Mouse (Mus musculus): Measurements from ENCODE around the gene Smco2. TPM values are rescaled to one million over a fixed set of nuclear protein-coding genes. Genes with fewer than 3 reads are reported as not detected.
A peak's percentile ranks its signal among the peaks of the same experiment; 100 is the strongest.

Smco2 gene
- polyA plus RNA-seq (2015; fragmentation: Nextera tagmentation; extraction: Ambion mirVana) = not detected in 2 replicates

- no peak within 1 kb of the TSS for H3K4me2 ChIP-seq
- no peaks in the 10 kb centered on the region for H3K36me3 ChIP-seq
- no peak within 1 kb of the TSS for H3K4me3 ChIP-seq (replicated peaks)
- H3K27me3 ChIP-seq (replicated peaks) = no peaks in the 10 kb centered on the region
- no peak for ATAC-seq (ENCODE audit: low FRiP score)
- H3K4me1 ChIP-seq = no peaks in the 10 kb centered on the region
- H3K9ac ChIP-seq (replicated peaks) = no peak within 1 kb of the TSS
- H3K9me3 ChIP-seq (replicated peaks) = no peaks in the 10 kb centered on the region
- H3K27ac ChIP-seq (replicated peaks) = no peak within 1 kb of the TSS
- WGBS = 82% methylated on average over 4 of the region's 4 CpGs
Observed at GRCm38 (mm10) chr6:146850050-146850449, at the start of gene Smco2. TSS of gene Smco2 (plus strand) at chr6:146850104.

GRCm38 (mm10) chr6:146809991-146810390 is 39.9 kb upstream of the Smco2 start:
- no peak for ATAC-seq (ENCODE audit: low FRiP score)
- Histone ChIP-seq H3K4me3 (replicated peaks) (no peak overlapping the region), H3K4me1 (no peaks in the 10 kb centered on the region), H3K9ac (replicated peaks) (no peak overlapping the region), H3K36me3 (no peaks in the 10 kb centered on the region), H3K27ac (replicated peaks) (no peak overlapping the region), H3K4me2 (no peak overlapping the region), H3K27me3 (replicated peaks) (no peaks in the 10 kb centered on the region), H3K9me3 (replicated peaks) (no peaks in the 10 kb centered on the region)
- 93% methylated on average over 6 of the region's 6 CpGs for WGBS

- no peak overlapping the region for H3K4me2 ChIP-seq
- H3K36me3 ChIP-seq = no peaks in the 10 kb centered on the region
- no peak overlapping the region for H3K27ac ChIP-seq (replicated peaks)
- ATAC-seq (ENCODE audit: low FRiP score) = no peak
- H3K4me1 ChIP-seq = no peaks in the 10 kb centered on the region
- H3K27me3 ChIP-seq (replicated peaks) = no peaks in the 10 kb centered on the region
- no peaks in the 10 kb centered on the region for H3K9me3 ChIP-seq (replicated peaks)
- no peak overlapping the region for H3K9ac ChIP-seq (replicated peaks)
- no peak overlapping the region for H3K4me3 ChIP-seq (replicated peaks)
- 95% methylated on average over 5 of the region's 5 CpGs for WGBS
Observed at GRCm38 (mm10) chr6:146813007-146813406, 36.9 kb upstream of the Smco2 start.

GRCm38 (mm10) chr6:146820177-146820965 is 29.5 kb upstream of the Smco2 start:
- H3K9me3 ChIP-seq (replicated peaks) = no peaks in the 10 kb centered on the region
- H3K4me3 ChIP-seq (replicated peaks) = no peak overlapping the region
- no peaks in the 10 kb centered on the region for H3K27me3 ChIP-seq (replicated peaks)
- no peak overlapping the region for H3K9ac ChIP-seq (replicated peaks)
- no peaks in the 10 kb centered on the region for H3K4me1 ChIP-seq
- H3K36me3 ChIP-seq = no peaks in the 10 kb centered on the region
- no peak overlapping the region for H3K4me2 ChIP-seq
- WGBS = 87% methylated on average over 29 of the region's 29 CpGs
- no peak for ATAC-seq (ENCODE audit: low FRiP score)
- no peak overlapping the region for H3K27ac ChIP-seq (replicated peaks)

- H3K27me3 ChIP-seq (replicated peaks) = no peaks in the 10 kb centered on the region
- H3K9ac ChIP-seq (replicated peaks) = no peak overlapping the region
- no peak overlapping the region for H3K27ac ChIP-seq (replicated peaks)
- ATAC-seq (ENCODE audit: low FRiP score) = no peak
- H3K9me3 ChIP-seq (replicated peaks) = no peaks in the 10 kb centered on the region
- H3K4me2 ChIP-seq = no peak overlapping the region
- H3K36me3 ChIP-seq = no peaks in the 10 kb centered on the region
- no peak overlapping the region for H3K4me3 ChIP-seq (replicated peaks)
- 93% methylated on average over 13 of the region's 13 CpGs for WGBS
- no peaks in the 10 kb centered on the region for H3K4me1 ChIP-seq
Observed at GRCm38 (mm10) chr6:146821958-146822357, 27.9 kb upstream of the Smco2 start.

- WGBS = 41% methylated on average over 16 of the region's 16 CpGs
- H3K27me3 ChIP-seq (replicated peaks) = no peaks in the 10 kb centered on the region
Observed at GRCm38 (mm10) chr6:146824727-146825486, 25.0 kb upstream of the Smco2 start.

GRCm38 (mm10) chr6:146825487-146825773 is 24.5 kb upstream of the Smco2 start:
- H3K27me3 ChIP-seq (replicated peaks) = no peaks in the 10 kb centered on the region
- no peaks in the 10 kb centered on the region for H3K9me3 ChIP-seq (replicated peaks)
- peak; percentile 47; the same call in 1 of the 2 replicates for ATAC-seq (ENCODE audit: low FRiP score)
- no peaks in the 10 kb centered on the region for H3K4me1 ChIP-seq
- no peak overlapping the region for H3K27ac ChIP-seq (replicated peaks)
- 74% methylated on average over 1 of the region's 1 CpGs for WGBS
- H3K9ac ChIP-seq (replicated peaks) = no peak overlapping the region
- no peak overlapping the region for H3K4me3 ChIP-seq (replicated peaks)
- no peaks in the 10 kb centered on the region for H3K36me3 ChIP-seq
- H3K4me2 ChIP-seq = no peak overlapping the region

More at GRCm38 (mm10) chr6:146824727-146825486, 25.0 kb upstream of the Smco2 start:
- no peaks in the 10 kb centered on the region for H3K9me3 ChIP-seq (replicated peaks)
- H3K4me3 ChIP-seq (replicated peaks) = no peak overlapping the region
- peak; percentile 68; the same call in 1 of the 2 replicates for ATAC-seq (ENCODE audit: low FRiP score)
- H3K27ac ChIP-seq (replicated peaks) = no peak overlapping the region
- peak overlapping the region; percentile 19; the same call in 1 of the 2 replicates for H3K4me2 ChIP-seq
- H3K4me1 ChIP-seq = no peaks in the 10 kb centered on the region
- no peaks in the 10 kb centered on the region for H3K36me3 ChIP-seq
- no peak overlapping the region for H3K9ac ChIP-seq (replicated peaks)

- H3K27ac ChIP-seq (replicated peaks) = no peak overlapping the region
- 76% methylated on average over 12 of the region's 12 CpGs for WGBS
- no peak overlapping the region for H3K4me3 ChIP-seq (replicated peaks)
- no peaks in the 10 kb centered on the region for H3K36me3 ChIP-seq
- H3K4me1 ChIP-seq = no peaks in the 10 kb centered on the region
- ATAC-seq (ENCODE audit: low FRiP score) = no peak
- no peak overlapping the region for H3K9ac ChIP-seq (replicated peaks)
- H3K27me3 ChIP-seq (replicated peaks) = no peaks in the 10 kb centered on the region
- H3K9me3 ChIP-seq (replicated peaks) = no peaks in the 10 kb centered on the region
- no peak overlapping the region for H3K4me2 ChIP-seq
Observed at GRCm38 (mm10) chr6:146831320-146831719, 18.6 kb upstream of the Smco2 start.

- no peaks in the 10 kb centered on the region for H3K36me3 ChIP-seq
- peak; percentile 87 for ATAC-seq (ENCODE audit: low FRiP score)
- H3K27me3 ChIP-seq (replicated peaks) = no peaks in the 10 kb centered on the region
- no peak overlapping the region for H3K27ac ChIP-seq (replicated peaks)
- H3K9me3 ChIP-seq (replicated peaks) = no peaks in the 10 kb centered on the region
- no peak overlapping the region for H3K4me3 ChIP-seq (replicated peaks)
- no peak overlapping the region for H3K4me2 ChIP-seq
- WGBS = 71% methylated on average over 6 of the region's 6 CpGs
- H3K4me1 ChIP-seq = no peaks in the 10 kb centered on the region
- H3K9ac ChIP-seq (replicated peaks) = no peak overlapping the region
Observed at GRCm38 (mm10) chr6:146833485-146834314, 16.2 kb upstream of the Smco2 start.

- no peaks in the 10 kb centered on the region for H3K4me1 ChIP-seq
- no peak overlapping the region for H3K4me3 ChIP-seq (replicated peaks)
- no peak overlapping the region for H3K9ac ChIP-seq (replicated peaks)
- 84% methylated on average over 3 of the region's 3 CpGs for WGBS
- H3K4me2 ChIP-seq = no peak overlapping the region
- no peak overlapping the region for H3K27ac ChIP-seq (replicated peaks)
- no peaks in the 10 kb centered on the region for H3K27me3 ChIP-seq (replicated peaks)
- no peaks in the 10 kb centered on the region for H3K9me3 ChIP-seq (replicated peaks)
- no peaks in the 10 kb centered on the region for H3K36me3 ChIP-seq
- no peak for ATAC-seq (ENCODE audit: low FRiP score)
Observed at GRCm38 (mm10) chr6:146834342-146834741, 15.6 kb upstream of the Smco2 start.

- WGBS = 46% methylated on average over 4 of the region's 4 CpGs
Observed at GRCm38 (mm10) chr6:146835784-146836183, 14.1 kb upstream of the Smco2 start.

More at GRCm38 (mm10) chr6:146835784-146836183, 14.1 kb upstream of the Smco2 start:
- no peaks in the 10 kb centered on the region for H3K27me3 ChIP-seq (replicated peaks)
- H3K4me3 ChIP-seq (replicated peaks) = no peak overlapping the region
- H3K9ac ChIP-seq (replicated peaks) = no peak overlapping the region
- no peak overlapping the region for H3K4me2 ChIP-seq
- no peaks in the 10 kb centered on the region for H3K9me3 ChIP-seq (replicated peaks)
- no peak for ATAC-seq (ENCODE audit: low FRiP score)
- H3K27ac ChIP-seq (replicated peaks) = no peak overlapping the region
- no peaks in the 10 kb centered on the region for H3K36me3 ChIP-seq
- no peaks in the 10 kb centered on the region for H3K4me1 ChIP-seq
